Mouse (Mus musculus): ENCODE measurements at regions not wholly inside any gene's neighbourhood (a gene's known extent, or its start where the extent isn't known, plus 50 kb on each side); places are given as distances from the start of the nearest gene placed in this dataset.

DNA sequence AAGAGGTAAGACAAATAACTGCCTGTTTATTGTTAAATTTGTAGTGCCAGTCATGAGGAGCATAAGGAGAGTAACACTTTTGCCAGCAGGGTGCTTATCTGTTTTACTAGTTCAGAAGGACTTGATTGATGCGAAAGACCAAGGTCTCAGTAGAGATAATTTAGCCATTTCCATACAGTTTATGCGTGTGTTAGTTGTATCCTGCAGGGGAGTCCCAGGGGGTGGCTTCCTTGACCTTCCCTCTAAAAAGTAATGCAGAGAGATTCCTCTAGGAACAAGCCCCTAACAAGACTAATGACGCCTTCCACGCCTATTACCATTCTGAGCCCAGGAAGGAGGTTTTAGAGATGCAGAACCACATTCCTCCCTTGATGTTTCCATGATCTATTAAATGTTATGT, 192.6 kb upstream of the Gm49339 start:
- in situ Hi-C loops (cut with MboI, MseI), result no loop called here

DNA sequence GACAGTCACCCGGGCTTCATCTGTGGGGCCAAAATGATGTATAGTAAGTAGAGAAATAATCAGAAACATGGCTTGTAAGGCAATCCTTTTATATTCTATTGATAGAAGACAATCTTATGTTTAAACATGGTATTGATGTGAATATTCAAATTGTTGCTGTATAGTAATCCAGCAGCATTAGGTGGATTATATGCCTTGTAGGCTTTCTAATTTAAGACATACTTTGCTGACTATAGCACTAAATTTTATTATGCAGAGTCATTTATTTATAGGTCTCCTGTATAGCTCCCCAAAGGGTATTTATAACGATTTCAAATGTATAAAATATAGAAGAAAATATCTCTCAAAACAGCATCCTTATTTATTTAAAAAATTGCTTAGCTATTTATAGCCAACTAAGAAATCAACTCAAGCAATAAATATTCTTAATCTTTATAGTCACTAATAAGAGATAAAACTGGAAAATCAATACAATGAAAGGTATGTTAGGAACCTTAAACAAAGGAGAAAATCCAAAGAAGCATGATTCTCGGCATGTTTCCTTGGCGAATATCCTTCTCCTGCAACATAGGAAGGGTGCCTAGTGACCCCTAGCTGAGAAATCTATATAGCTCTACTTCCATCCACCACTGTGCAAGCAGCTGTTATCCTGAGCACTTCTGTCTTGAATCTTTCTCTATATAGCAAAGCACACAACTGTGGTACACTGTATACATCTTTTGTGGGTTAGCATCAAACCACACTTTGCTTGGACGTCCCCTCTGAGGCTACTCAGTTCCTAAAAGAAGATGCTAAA, 188.8 kb upstream of the Gm49339 start:
- in situ Hi-C loops (cut with MboI, MseI), result no loop called here

DNA sequence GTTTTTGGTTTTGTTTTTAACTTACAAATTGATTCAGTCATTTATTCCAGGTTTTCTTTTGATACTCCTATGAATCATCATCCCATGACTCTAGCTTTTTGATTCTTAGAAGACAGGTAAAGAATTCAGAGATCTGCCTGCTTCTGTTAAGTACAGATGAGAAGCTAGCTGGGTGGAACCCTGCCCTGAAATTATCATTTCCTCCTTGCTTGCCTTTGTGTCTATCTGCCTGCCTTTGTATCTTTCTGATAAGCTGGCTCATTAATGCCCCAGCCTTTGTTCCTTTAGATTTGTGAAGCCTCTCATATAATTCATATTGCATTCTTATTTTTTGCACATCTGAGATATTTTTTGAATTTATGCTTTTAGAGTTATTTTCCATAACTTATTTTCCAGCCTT, 167.6 kb upstream of the Gm49339 start:
- in situ Hi-C loops (cut with MboI, MseI), result no loop called here

DNA sequence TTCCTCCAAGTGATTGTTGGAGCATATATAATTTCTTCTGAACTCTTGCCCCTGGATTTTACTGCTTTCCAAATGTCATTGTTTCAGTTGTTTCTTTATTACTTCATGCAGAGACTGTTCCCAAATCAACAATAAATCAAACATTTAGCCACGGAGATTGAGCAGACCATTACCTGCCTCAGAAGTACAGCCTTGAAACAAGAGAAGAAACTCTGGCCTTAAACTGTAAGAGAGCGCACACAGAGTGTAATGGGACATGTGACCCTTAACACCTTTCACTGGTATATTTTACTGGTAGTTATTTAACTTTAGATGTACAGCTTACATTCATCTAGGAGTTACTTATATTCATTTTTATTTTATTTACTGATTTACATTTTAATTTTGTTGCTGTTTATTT, 160.2 kb upstream of the Gm49339 start:
- in situ Hi-C loops (cut with MboI, MseI), result no loop called here

DNA sequence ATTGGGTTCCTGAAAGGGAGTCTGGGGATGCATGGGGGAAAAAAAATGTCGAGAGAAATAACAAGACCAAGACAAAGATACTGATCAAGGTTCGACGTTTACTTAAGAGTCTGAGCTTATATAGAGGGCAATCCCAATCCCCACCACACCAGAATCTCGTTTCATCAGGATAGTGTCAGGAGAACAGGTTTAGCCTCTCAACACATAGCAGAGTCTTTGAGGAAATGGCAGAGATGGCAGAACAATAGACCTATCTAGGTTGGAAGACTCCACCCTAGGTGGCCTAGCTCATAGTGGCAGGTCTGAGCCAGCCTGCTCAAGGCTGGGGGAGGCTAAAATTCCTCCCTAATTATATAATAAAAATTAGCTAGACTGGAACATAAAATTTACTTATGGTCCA, 151.6 kb upstream of the Gm49339 start:
- in situ Hi-C loops (cut with MboI, MseI), result no loop called here

DNA sequence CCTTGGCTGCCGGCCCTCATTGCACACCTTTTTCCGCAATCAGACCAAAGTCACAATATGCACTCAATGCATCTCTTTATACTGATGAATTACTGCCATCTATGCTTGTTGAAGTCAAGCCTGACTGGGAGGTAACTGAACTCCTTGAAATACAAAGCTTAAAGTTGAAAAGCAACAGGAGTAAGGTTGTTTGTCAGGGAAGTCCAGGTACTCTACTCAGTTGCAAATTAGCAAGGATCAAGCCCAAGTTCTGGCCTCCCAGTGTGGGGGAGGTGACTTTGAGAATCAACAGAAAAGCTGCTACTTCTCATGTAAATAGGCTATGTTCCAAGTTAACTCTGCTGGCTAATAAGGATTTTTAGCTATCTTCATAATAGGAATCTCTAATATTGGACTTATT, 151.0 kb upstream of the Gm49339 start:
- in situ Hi-C loops (cut with MboI, MseI), result no loop called here
